Mouse (Mus musculus) liver, embryonic 12.5 days (tissue): ENCODE results near the gene Abcd2. TPM values are rescaled to one million over a fixed set of nuclear protein-coding genes. Genes with fewer than 3 reads are reported as not detected.

ENCODE experiments used
- ATAC-seq: fragments of 200-750 bp; cut with Nextera tagmentation; 2 replicates; pipeline ENCODE4 v1.8.0; 2017; ENCODE audit warnings: moderate number of reproducible peaks, mild to moderate bottlenecking, moderate library complexity
- H3K27ac ChIP-seq: fragments of 300-500 bp; sonication (generic); 2 replicates; pipeline ENCODE4 v1.5.1; 2016; ENCODE audit warnings: mild to moderate bottlenecking
- H3K27me3 ChIP-seq: fragments of 300-500 bp; sonication (generic); replicated peaks from 2 replicates; pipeline ENCODE4 v1.6.1; 2016; ENCODE audit warnings: mild to moderate bottlenecking, moderate library complexity
- H3K36me3 ChIP-seq: fragments of 300-500 bp; sonication (generic); 2 replicates; pipeline ENCODE4 v1.6.1; 2016; ENCODE audit warnings: mild to moderate bottlenecking, moderate library complexity
- H3K4me1 ChIP-seq: fragments of 300-500 bp; sonication (generic); 2 replicates; pipeline ENCODE4 v1.6.1; 2016
- H3K4me2 ChIP-seq: fragments of 300-500 bp; sonication (generic); 2 replicates; pipeline ENCODE4 v1.6.1; 2016; ENCODE audit warnings: mild to moderate bottlenecking, moderate library complexity
- H3K4me3 ChIP-seq: fragments of 300-500 bp; sonication (generic); 2 replicates; pipeline ENCODE4 v1.5.1; 2016; ENCODE audit warnings: mild to moderate bottlenecking, moderate library complexity
- H3K9ac ChIP-seq: fragments of 300-500 bp; sonication (generic); 2 replicates; pipeline ENCODE4 v1.6.1; 2016; ENCODE audit warnings: mild to moderate bottlenecking, moderate library complexity
- H3K9me3 ChIP-seq: fragments of 300-500 bp; sonication (generic); replicated peaks from 2 replicates; pipeline ENCODE4 v1.6.1; 2016; ENCODE audit warnings: mild to moderate bottlenecking, moderate library complexity
- WGBS: fragments of 180-500 bp; shearing (Covaris S2); methylation state at CpG from one replicate; pipeline ENCODE4 v1.1.7; 2016; ENCODE audit not compliant: insufficient replicate concordance; 5-methylcytosine and 5-hydroxymethylcytosine counted together
- polyA plus RNA-seq: library from polyadenylated mRNA; unstranded; fragments of >200 nt; fragmentation: Nextera tagmentation; extraction: Ambion mirVana; gene quantifications from 2 replicates; pipeline ENCODE4 v1.2.1, GENCODE M21; 2016

The Abcd2 gene
- polyA plus RNA-seq = 1.7 and 1.9 TPM in 2 replicates

DNA sequence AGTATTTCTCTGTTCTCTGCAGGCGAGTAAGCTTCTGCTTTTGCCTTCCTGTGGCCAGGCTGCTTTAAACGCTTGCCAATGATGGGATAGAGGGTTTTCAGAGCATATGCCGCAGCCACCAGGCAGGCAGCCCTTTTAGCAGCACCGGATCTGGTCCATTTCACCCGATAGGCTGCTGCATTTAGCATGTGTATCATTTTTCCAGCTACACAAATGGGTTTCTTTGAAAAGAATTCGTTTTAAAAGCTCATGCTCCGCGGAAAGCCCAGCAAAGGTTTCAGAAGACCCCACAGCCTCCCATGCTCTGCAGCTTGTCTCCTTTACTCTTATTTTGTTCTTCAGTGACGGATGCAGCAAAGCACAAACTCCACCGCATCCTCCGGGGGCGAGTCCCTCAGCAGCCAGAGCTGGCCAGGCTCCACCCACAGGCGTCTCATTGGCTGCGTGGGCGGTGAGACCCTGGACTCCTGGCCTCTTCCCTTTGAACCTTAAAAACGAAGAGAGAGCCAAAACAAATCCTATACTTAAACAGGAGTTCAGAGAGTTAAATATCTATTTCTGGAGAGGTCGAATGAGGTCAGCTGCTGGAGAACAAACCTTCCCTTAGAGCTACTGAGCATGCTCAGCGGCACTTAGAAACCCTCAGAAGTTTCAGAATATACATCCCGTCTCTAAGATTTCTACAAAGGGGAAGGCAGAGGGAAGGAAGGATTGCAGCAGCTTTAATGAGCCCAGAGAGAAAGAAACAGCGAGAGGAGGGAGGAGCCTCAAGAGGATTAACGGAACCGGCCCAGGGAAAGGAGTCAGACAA is at the start of gene Abcd2:
Gene Abcd2, minus strand, starts transcription at position 388 of the 811 bp plus-strand sequence.
- Histone ChIP-seq H3K4me3 (peak within 1 kb of the TSS; percentile 60), H3K4me1 (peaks cover 39% of the 10 kb centered on the region), H3K27ac (peak within 1 kb of the TSS; percentile 69), H3K9ac (peak within 1 kb of the TSS; percentile 42), H3K36me3 (no peaks in the 10 kb centered on the region), H3K4me2 (peak within 1 kb of the TSS; percentile 79), H3K9me3 (no peaks in the 10 kb centered on the region), H3K27me3 (no peaks in the 10 kb centered on the region)
- WGBS = 1% methylated on average over 22 of the region's 22 CpGs
- peak; percentile 87 for ATAC-seq

DNA sequence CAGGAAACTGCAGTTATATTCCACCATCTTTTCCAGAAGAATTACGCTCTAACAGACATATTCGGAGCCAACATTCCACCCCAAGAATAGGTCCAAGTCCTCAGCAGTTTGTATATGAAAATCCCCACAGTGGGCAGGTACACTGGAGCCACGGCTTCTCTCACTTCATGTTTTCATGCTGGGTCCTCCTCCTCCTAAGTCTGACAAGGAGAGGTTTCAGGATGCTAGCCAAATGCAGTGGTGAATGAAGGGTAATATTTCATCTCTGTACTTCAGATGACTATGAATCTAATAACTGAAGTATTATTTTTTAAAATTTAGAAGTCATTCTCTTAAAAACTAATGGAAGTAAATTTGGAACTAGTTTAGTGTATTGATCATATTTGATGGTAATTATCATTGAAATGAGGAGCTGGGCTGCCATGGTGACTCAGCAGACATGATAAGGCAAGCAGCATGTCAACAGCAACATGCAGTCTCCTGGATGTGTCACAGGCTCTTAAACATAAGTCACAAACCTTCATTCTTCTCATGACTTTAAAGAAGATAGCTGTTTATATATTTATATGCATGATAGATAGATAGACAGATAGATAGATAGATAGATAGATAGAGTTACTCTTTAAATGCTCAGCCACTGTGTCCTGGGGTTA is 49.2 kb upstream of the Abcd2 start:
- H3K27me3 ChIP-seq = no peaks in the 10 kb centered on the region
- peak; percentile 72; the same call in 1 of the 2 replicates for ATAC-seq
- H3K4me3 ChIP-seq = no peak overlapping the region
- no peaks in the 10 kb centered on the region for H3K36me3 ChIP-seq
- no peak overlapping the region for H3K4me2 ChIP-seq
- H3K4me1 ChIP-seq = peaks cover 5% of the 10 kb centered on the region; the same call in 1 of the 2 replicates
- H3K9me3 ChIP-seq = no peaks in the 10 kb centered on the region
- H3K9ac ChIP-seq = no peak overlapping the region
- 70% methylated on average over 3 of the region's 3 CpGs for WGBS
- no peak overlapping the region; the same call in 1 of the 2 replicates for H3K27ac ChIP-seq

DNA sequence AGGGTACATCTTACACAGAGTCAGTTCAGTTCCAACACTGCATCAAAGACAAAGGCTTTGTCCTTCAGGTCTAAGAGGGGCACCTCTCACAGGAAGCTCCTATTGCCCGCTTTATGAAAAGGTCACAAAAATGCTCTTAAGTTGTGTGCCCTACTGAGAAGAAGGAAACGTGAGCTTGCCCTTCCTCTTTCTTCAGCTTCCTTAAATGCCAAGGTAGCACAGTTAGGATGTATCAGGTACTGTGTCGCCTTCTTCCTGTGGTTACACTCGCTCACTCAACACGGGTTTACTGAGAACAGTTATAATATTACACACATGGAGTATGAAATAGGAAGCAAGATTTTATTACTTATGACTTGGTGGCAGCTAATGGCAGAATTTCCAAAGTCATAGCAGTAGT is 45.7 kb upstream of the Abcd2 start:
- H3K27ac ChIP-seq = no peak overlapping the region
- no peak overlapping the region for H3K4me3 ChIP-seq
- H3K4me1 ChIP-seq = peaks cover 5% of the 10 kb centered on the region; the same call in 1 of the 2 replicates
- H3K36me3 ChIP-seq = no peaks in the 10 kb centered on the region
- no peaks in the 10 kb centered on the region for H3K9me3 ChIP-seq
- ATAC-seq = no peak
- 46% methylated on average over 5 of the region's 5 CpGs for WGBS
- H3K4me2 ChIP-seq = no peak overlapping the region
- H3K27me3 ChIP-seq = no peaks in the 10 kb centered on the region
- H3K9ac ChIP-seq = no peak overlapping the region

DNA sequence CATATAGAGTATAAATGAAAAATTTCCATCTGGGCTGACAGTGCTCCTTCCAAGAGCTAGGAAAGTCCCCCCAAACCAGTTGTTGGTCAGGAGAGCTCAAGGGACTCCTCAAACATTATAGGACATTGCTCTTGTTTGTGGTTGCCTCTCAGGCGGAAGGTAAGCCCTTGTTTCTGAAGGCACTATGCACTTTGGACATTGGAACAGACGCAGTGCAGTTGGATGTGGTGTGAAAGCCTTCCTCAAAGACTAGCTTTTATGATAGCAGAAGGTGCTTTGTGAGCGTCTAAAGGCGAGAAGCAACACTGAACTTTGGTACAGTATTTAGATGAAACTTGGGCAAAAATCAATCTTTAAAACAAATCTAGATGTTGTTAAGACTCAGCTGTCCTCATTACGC is 14.9 kb upstream of the Abcd2 start:
- Histone ChIP-seq H3K27me3 (no peaks in the 10 kb centered on the region), H3K4me2 (no peak overlapping the region), H3K27ac (no peak overlapping the region), H3K36me3 (no peaks in the 10 kb centered on the region), H3K4me3 (no peak overlapping the region), H3K9me3 (no peaks in the 10 kb centered on the region), H3K9ac (no peak overlapping the region), H3K4me1 (no peaks in the 10 kb centered on the region)
- 55% methylated on average over 5 of the region's 5 CpGs for WGBS
- ATAC-seq = no peak

DNA sequence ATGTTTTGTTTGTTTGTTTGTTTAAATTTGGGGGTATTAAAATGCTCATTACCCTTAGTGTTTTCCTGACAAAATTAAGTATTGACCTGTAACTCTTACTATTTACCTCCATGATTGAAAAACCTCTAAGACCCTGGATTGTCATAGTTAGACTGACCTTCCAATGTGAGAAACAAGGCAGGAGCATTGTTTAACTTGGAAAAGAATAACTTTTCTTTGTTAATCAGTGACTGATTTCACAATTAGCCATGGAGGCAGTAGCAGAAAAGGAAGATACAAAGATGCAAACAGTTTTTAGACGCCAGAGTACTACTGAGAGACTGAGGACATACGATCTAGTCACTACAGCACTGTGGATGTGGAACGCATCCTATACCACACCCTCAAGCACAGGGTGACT is 11.9 kb upstream of the Abcd2 start:
- no peak overlapping the region for H3K9ac ChIP-seq
- H3K4me2 ChIP-seq = no peak overlapping the region
- ATAC-seq = no peak
- 66% methylated on average over 3 of the region's 3 CpGs for WGBS
- H3K4me1 ChIP-seq = no peaks in the 10 kb centered on the region
- no peak overlapping the region for H3K27ac ChIP-seq
- no peaks in the 10 kb centered on the region for H3K36me3 ChIP-seq
- no peaks in the 10 kb centered on the region for H3K9me3 ChIP-seq
- H3K27me3 ChIP-seq = no peaks in the 10 kb centered on the region
- no peak overlapping the region for H3K4me3 ChIP-seq

DNA sequence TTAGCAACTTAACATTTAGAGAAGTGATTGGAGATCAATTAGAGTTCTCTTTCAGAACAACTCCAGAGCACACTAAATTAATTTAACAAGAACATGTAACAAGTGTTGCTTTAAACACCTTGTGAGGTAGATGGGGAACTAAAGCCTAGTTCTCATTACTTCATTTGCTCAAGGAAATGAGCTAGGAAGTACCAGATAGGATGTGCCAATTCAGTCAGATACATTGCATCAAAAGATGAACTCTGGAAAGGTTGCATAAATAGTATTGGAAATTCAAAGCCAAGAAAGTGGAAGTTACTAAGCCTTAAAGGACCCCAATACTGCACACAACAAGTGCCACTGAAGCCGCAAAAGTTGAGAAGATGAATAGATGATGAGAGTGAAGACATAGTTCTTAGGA is 10.9 kb upstream of the Abcd2 start:
- no peak for ATAC-seq
- Histone ChIP-seq H3K4me2 (no peak overlapping the region), H3K27me3 (no peaks in the 10 kb centered on the region), H3K27ac (no peak overlapping the region), H3K9ac (no peak overlapping the region), H3K4me1 (no peaks in the 10 kb centered on the region), H3K4me3 (no peak overlapping the region), H3K36me3 (no peaks in the 10 kb centered on the region), H3K9me3 (no peaks in the 10 kb centered on the region)
- 82% methylated on average over 1 of the region's 1 CpGs for WGBS

DNA sequence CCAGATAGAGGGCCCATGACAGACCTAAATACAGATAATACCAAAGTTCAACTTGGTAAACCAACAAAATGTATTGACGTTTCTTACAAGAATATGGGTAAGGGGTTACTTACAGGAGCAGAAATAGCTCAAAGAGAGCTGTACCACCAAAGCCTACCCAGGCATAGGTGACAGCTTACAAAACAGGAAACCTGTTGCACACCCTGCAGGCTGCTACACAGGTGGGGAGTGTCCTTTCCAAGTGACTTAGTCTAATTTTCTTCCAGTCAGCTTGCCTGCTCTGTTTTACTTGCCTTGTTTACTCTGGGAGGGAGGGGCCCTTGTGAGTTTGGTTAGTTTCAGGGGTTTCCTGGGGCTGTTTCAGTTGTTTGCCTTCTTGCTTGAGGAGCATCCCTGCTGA is 9.2 kb upstream of the Abcd2 start:
- H3K4me2 ChIP-seq = no peak overlapping the region
- no peak overlapping the region for H3K27ac ChIP-seq
- H3K9ac ChIP-seq = no peak overlapping the region
- H3K27me3 ChIP-seq = no peaks in the 10 kb centered on the region
- H3K4me3 ChIP-seq = no peak overlapping the region
- no peaks in the 10 kb centered on the region for H3K36me3 ChIP-seq
- H3K9me3 ChIP-seq = no peaks in the 10 kb centered on the region
- ATAC-seq = no peak
- no peaks in the 10 kb centered on the region for H3K4me1 ChIP-seq
- WGBS = 67% methylated on average over 1 of the region's 1 CpGs

DNA sequence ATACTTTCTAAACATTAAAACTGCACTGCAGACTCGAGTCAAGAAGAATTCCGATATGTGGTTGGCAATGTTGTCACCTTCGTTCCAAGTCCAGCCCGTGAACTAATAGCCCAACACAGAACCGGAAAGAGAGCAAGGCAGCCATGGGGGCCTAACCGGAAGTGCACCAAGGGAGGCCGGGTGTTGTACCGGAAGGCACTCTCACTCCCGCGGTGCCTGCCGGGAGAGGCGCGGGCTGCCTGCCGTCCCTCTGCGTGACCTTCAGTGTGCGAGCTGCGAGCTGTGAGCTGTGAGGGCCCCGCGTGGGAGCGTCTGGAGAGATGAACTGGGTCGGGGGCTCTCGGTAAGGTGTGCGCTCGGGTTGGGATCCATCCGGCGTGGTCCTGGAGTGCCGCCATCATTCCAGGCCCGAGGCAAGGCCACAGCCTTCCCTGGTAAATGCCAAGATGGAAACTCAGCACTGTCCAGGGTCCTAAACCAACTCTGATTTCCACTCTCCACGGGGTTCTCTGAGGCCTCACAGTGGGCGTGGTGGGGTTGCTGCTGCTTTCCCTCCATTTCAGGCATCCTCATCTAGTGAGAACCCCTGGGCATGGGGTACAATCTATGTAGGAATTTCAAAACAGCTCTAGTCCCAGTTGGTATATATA is 7.8 kb upstream of the Abcd2 start, which contains the start of gene CN725425:
Gene CN725425, plus strand, starts transcription at position 239 of the 650 bp plus-strand sequence.
- H3K4me1 ChIP-seq = peaks cover 5% of the 10 kb centered on the region; the same call in 1 of the 2 replicates
- H3K36me3 ChIP-seq = no peaks in the 10 kb centered on the region
- no peak within 1 kb of the TSS for H3K27ac ChIP-seq
- H3K4me3 ChIP-seq = no peak within 1 kb of the TSS
- no peak for ATAC-seq
- 82% methylated on average over 30 of the region's 30 CpGs for WGBS
- H3K27me3 ChIP-seq = no peaks in the 10 kb centered on the region
- H3K9me3 ChIP-seq = no peaks in the 10 kb centered on the region
- H3K9ac ChIP-seq = no peak within 1 kb of the TSS
- H3K4me2 ChIP-seq = no peak within 1 kb of the TSS

DNA sequence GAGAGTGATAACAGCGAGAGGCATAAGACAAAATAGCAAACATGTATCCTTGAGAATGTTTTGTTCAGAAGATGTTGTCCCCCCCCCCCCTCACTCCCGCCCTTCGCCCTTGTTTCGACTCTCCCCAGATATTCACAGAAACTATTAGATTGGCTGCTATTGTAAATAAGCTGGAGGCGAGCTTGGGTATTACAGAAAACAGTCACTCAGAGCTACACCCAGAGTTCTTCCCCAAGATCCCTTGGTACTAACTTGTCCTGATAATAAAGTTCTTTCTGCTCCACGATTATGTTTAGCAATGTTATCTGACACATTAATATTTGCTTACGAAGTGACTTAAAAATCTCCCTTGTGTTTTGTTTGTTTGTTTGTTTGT is 612 bp upstream of the Abcd2 start:
- H3K27ac ChIP-seq = peak overlapping the region; percentile 69
- WGBS = 8% methylated on average over 7 of the region's 7 CpGs

DNA sequence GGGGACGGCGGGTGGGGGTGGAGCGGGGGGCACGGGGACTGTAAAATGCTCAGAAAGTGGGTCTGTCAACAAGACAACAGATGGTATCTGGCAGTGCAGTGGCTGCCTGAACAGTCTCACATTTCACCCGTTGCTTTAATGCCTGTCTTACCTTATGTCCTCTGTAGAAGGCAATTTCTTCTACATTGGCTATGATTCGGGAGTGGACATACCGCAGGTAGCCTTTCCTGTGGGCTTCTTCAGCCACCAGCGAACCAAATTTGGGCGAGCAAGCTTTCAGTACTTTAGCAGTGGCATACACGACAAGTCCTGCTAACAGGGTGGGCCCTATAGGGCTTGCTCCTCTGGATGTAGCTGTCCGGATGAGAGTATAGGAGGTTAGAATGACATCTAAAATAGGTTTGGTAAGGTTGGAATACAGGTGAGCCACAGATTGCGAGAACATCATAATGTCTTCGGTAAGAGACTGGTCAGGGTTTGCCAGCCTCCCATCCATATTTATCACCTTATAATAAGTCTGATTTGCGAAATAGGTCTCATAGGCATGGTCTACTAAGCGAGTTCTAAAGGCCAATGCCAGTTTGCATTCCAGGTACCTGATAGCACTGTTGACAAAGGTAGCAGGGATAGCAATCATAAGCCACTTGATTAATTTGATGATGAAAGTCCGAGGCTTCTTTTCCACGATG is 936 bp downstream of the Abcd2 start:
- ATAC-seq = no peak
- Histone ChIP-seq H3K9ac (0 out of 2 replicates have a peak overlapping the region, but pooled peaks have one; percentile 42), H3K27ac (0 out of 2 replicates have a peak overlapping the region, but pooled peaks have one; percentile 32), H3K9me3 (no peaks in the 10 kb centered on the region), H3K4me2 (peak overlapping the region; percentile 79), H3K4me1 (peaks cover 39% of the 10 kb centered on the region), H3K4me3 (peak overlapping the region; percentile 60), H3K36me3 (no peaks in the 10 kb centered on the region), H3K27me3 (no peaks in the 10 kb centered on the region)
- 59% methylated on average over 17 of the region's 17 CpGs for WGBS

More for the DNA sequence above, 612 bp upstream of the Abcd2 start:
- peak; percentile 48 for ATAC-seq
- Histone ChIP-seq H3K9me3 (no peaks in the 10 kb centered on the region), H3K27me3 (no peaks in the 10 kb centered on the region), H3K9ac (peak overlapping the region; percentile 42), H3K4me3 (peak overlapping the region; percentile 60), H3K4me2 (peak overlapping the region; percentile 79), H3K4me1 (peaks cover 39% of the 10 kb centered on the region), H3K36me3 (no peaks in the 10 kb centered on the region)

DNA sequence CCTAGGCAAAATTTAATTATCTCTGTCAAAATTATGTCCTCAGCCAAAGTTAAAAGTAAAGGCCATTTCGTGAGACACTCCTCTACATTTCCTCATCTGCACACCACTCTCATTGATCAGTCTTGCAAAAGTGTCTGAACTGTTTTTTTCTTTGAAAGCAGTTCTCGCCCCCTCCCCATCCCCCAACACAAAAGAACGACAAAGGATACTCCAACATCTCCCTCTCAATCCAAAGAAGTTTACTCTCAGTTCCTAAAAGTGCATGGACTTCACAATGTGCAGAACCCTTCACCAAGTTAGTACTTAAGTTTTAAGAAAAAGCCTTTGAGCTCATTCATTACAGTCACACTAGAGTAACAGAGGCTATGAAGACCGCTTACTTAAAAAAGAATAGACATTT is 1.6 kb downstream of the Abcd2 start:
- no peaks in the 10 kb centered on the region for H3K27me3 ChIP-seq
- 55% methylated on average over 4 of the region's 4 CpGs for WGBS
- H3K9me3 ChIP-seq = no peaks in the 10 kb centered on the region
- peaks cover 39% of the 10 kb centered on the region for H3K4me1 ChIP-seq
- H3K4me3 ChIP-seq = peak overlapping the region; percentile 60
- ATAC-seq = no peak
- no peaks in the 10 kb centered on the region for H3K36me3 ChIP-seq
- peak overlapping the region; percentile 79 for H3K4me2 ChIP-seq
- H3K27ac ChIP-seq = no peak overlapping the region
- H3K9ac ChIP-seq = no peak overlapping the region
